Mouse (Mus musculus) olfactory bulb, adult 2 months (tissue): ENCODE data around the gene Hspb6.

Experiments used
- CTCF ChIP-seq: fragments of 200-500 bp; IDR thresholded peaks from 2 replicates; pipeline ENCODE4 v1.5.1; 2012; ENCODE audit warnings: low read depth, mild to moderate bottlenecking, low read length, moderate library complexity; ENCODE audit not compliant: insufficient read depth
- POLR2A ChIP-seq: fragments of 200-500 bp; IDR thresholded peaks from 2 replicates; pipeline ENCODE4 v1.6.1; 2012; ENCODE audit warnings: mild to moderate bottlenecking, low read depth, low read length, moderate library complexity; ENCODE audit not compliant: insufficient read depth

DNA sequence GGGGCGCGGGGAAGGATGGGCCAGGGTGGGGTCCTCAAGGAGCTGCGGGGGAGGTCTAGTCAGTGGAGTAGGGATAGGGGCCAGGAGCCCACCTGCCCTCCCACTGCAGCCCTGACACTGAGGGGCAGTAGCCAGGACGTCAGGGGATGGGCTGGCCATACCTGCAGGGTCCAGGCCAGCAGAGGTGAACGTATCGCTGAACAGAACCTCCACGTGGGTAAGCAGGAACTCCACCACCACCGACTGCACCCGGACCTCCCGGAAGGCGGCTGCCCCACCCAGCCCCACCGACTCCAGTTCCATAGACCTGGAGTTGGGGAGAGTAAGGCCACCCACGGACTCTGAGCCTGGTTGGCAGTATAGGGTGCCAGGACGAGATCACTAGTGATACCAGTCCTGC, 25.0 kb upstream of the Hspb6 start:
- no peak for TF ChIP-seq POLR2A
- no peak for TF ChIP-seq CTCF
